Mouse (Mus musculus) forebrain, embryonic 11.5 days (tissue): ENCODE measurements around the gene Fnip1. TPM values are rescaled to one million over a fixed set of nuclear protein-coding genes. Genes with fewer than 3 reads are reported as not detected.

ENCODE experiments used
- ATAC-seq: fragments of 200-750 bp; cut with Nextera tagmentation; replicated peaks from 2 replicates; pipeline ENCODE4 v1.8.0; 2017; ENCODE audit warnings: moderate TSS enrichment; ENCODE audit not compliant: low FRiP score
- DNase-seq: peaks from one replicate; pipeline ENCODE4 v3.0.0-alpha.2; 2017; ENCODE audit warnings: low spot score
- H3K27ac ChIP-seq: fragments of 300-500 bp; sonication (generic); 2 replicates; pipeline ENCODE4 v1.5.1; 2014; ENCODE audit warnings: low read depth, low read length
- H3K27me3 ChIP-seq: fragments of 300-500 bp; sonication (generic); 2 replicates; pipeline ENCODE4 v1.6.1; 2014; ENCODE audit warnings: mild to moderate bottlenecking, low read length, mixed read lengths; ENCODE audit not compliant: control insufficient read depth, insufficient read depth
- H3K36me3 ChIP-seq: fragments of 300-500 bp; sonication (generic); 2 replicates; pipeline ENCODE4 v1.6.1; 2014; ENCODE audit warnings: mild to moderate bottlenecking, low read length, moderate library complexity, mixed read lengths; ENCODE audit not compliant: control insufficient read depth, insufficient read depth
- H3K4me1 ChIP-seq: fragments of 300-500 bp; sonication (generic); replicated peaks from 2 replicates; pipeline ENCODE4 v1.6.1; 2014; ENCODE audit warnings: low read length, mixed read lengths; ENCODE audit not compliant: control insufficient read depth, insufficient read depth
- H3K4me2 ChIP-seq: fragments of 300-500 bp; sonication (generic); 2 replicates; pipeline ENCODE4 v1.6.1; 2014; ENCODE audit warnings: low read depth, mild to moderate bottlenecking, low read length, moderate library complexity, mixed read lengths; ENCODE audit not compliant: severe bottlenecking
- H3K4me3 ChIP-seq: fragments of 300-500 bp; sonication (generic); 2 replicates; pipeline ENCODE4 v1.5.1; 2014; ENCODE audit warnings: low read depth, low read length
- H3K9ac ChIP-seq: fragments of 300-500 bp; sonication (generic); 2 replicates; pipeline ENCODE4 v1.6.1; 2014; ENCODE audit warnings: low read length
- H3K9me3 ChIP-seq: fragments of 300-500 bp; sonication (generic); 2 replicates; pipeline ENCODE4 v1.6.1; 2016; ENCODE audit warnings: low read length, mixed read lengths; ENCODE audit not compliant: control insufficient read depth
- WGBS: fragments of 180-500 bp; shearing (Covaris S2); extraction: QIAGEN DNeasy Blood & Tissue Kit; methylation state at CpG from one replicate; pipeline ENCODE4 v1.1.7; 2014; 5-methylcytosine and 5-hydroxymethylcytosine counted together
- polyA plus RNA-seq: library from polyadenylated mRNA; unstranded; fragments of >200 nt; fragmentation: Nextera tagmentation; extraction: Ambion mirVana; gene quantifications from 2 replicates; pipeline ENCODE4 v1.2.1, GENCODE M21; 2014

Gene Fnip1
- polyA plus RNA-seq, 1 experiment from 2014 or later: 13.4 TPM

- no peaks in the 10 kb centered on the region for H3K36me3 ChIP-seq
- no peaks in the 10 kb centered on the region for H3K4me1 ChIP-seq
- ATAC-seq (no peak), DNase-seq (no peak)
- no peaks in the 10 kb centered on the region for H3K27me3 ChIP-seq
- H3K27ac ChIP-seq: no peak overlapping the region
- no peaks in the 10 kb centered on the region for H3K9me3 ChIP-seq
- 15% methylated on average over 10 of the region's 10 CpGs for whole genome bisulfite sequencing
- H3K4me2 ChIP-seq: peak overlapping the region; percentile 78
- peak overlapping the region; percentile 92 for H3K9ac ChIP-seq
- peak overlapping the region; percentile 87 for H3K4me3 ChIP-seq
Observed at GRCm38 (mm10) chr11:54523431-54524001, 85.5 kb downstream of the Fnip1 start.

- ATAC-seq (no peak), DNase-seq (no peak)
- no peak overlapping the region for H3K4me3 ChIP-seq
- H3K9me3 ChIP-seq: no peaks in the 10 kb centered on the region
- 86% methylated on average over 2 of the region's 2 CpGs for WGBS
- H3K36me3 ChIP-seq: no peaks in the 10 kb centered on the region
- H3K27ac ChIP-seq: no peak overlapping the region
- no peaks in the 10 kb centered on the region for H3K27me3 ChIP-seq
- no peaks in the 10 kb centered on the region for H3K4me1 ChIP-seq
- no peak overlapping the region for H3K9ac ChIP-seq
- H3K4me2 ChIP-seq: no peak overlapping the region
Observed at GRCm38 (mm10) chr11:54528002-54528401, 90.0 kb downstream of the Fnip1 start.

- no peaks in the 10 kb centered on the region for H3K9me3 ChIP-seq
- no peaks in the 10 kb centered on the region for H3K36me3 ChIP-seq
- DNase-seq: no peak
- H3K27ac ChIP-seq: no peak overlapping the region
- ATAC-seq: no peak
- no peak overlapping the region for H3K9ac ChIP-seq
- WGBS: 90% methylated on average over 1 of the region's 1 CpGs
- no peak overlapping the region for H3K4me3 ChIP-seq
- no peak overlapping the region for H3K4me2 ChIP-seq
- H3K4me1 ChIP-seq: no peaks in the 10 kb centered on the region
- H3K27me3 ChIP-seq: no peaks in the 10 kb centered on the region
Observed at GRCm38 (mm10) chr11:54530391-54530790, 92.4 kb downstream of the Fnip1 start.

- H3K27ac ChIP-seq: no peak overlapping the region
- no peaks in the 10 kb centered on the region for H3K36me3 ChIP-seq
- H3K27me3 ChIP-seq: no peaks in the 10 kb centered on the region
- no peak overlapping the region for H3K4me2 ChIP-seq
- no peak for ATAC-seq
- no peaks in the 10 kb centered on the region for H3K4me1 ChIP-seq
- DNase-seq: no peak
- no peak overlapping the region for H3K4me3 ChIP-seq
- WGBS: 87% methylated on average over 1 of the region's 1 CpGs
- no peak overlapping the region for H3K9ac ChIP-seq
- H3K9me3 ChIP-seq: no peaks in the 10 kb centered on the region
Observed at GRCm38 (mm10) chr11:54530916-54531315, 92.9 kb downstream of the Fnip1 start.

GRCm38 (mm10) chr11:54533834-54534233 lies 95.8 kb downstream of the Fnip1 start:
- Histone ChIP-seq H3K27ac (no peak overlapping the region), H3K36me3 (no peaks in the 10 kb centered on the region), H3K4me1 (no peaks in the 10 kb centered on the region), H3K9ac (no peak overlapping the region), H3K4me2 (no peak overlapping the region), H3K4me3 (no peak overlapping the region), H3K27me3 (no peaks in the 10 kb centered on the region), H3K9me3 (no peaks in the 10 kb centered on the region)
- ATAC-seq: no peak
- WGBS: 84% methylated on average over 2 of the region's 2 CpGs
- no peak for DNase-seq

GRCm38 (mm10) chr11:54534871-54535270 lies 96.9 kb downstream of the Fnip1 start:
- DNase-seq (peak; percentile 80), ATAC-seq (no peak)
- Histone ChIP-seq H3K27ac (no peak overlapping the region), H3K4me1 (no peaks in the 10 kb centered on the region), H3K4me2 (no peak overlapping the region), H3K4me3 (no peak overlapping the region), H3K36me3 (no peaks in the 10 kb centered on the region), H3K9ac (no peak overlapping the region), H3K27me3 (no peaks in the 10 kb centered on the region), H3K9me3 (no peaks in the 10 kb centered on the region)
- WGBS: 56% methylated on average over 6 of the region's 6 CpGs

GRCm38 (mm10) chr11:54539031-54539430 lies 101.0 kb downstream of the Fnip1 start:
- H3K27ac ChIP-seq: no peak overlapping the region
- no peak overlapping the region for H3K9ac ChIP-seq
- H3K4me3 ChIP-seq: no peak overlapping the region
- no peak overlapping the region for H3K4me2 ChIP-seq
- DNase-seq (no peak), ATAC-seq (no peak)
- no peaks in the 10 kb centered on the region for H3K9me3 ChIP-seq
- WGBS: 66% methylated on average over 2 of the region's 2 CpGs
- H3K4me1 ChIP-seq: no peaks in the 10 kb centered on the region
- no peaks in the 10 kb centered on the region for H3K36me3 ChIP-seq
- no peaks in the 10 kb centered on the region for H3K27me3 ChIP-seq

- H3K4me2 ChIP-seq: no peak overlapping the region
- H3K4me1 ChIP-seq: no peaks in the 10 kb centered on the region
- no peak for DNase-seq
- no peak overlapping the region for H3K4me3 ChIP-seq
- WGBS: 92% methylated on average over 2 of the region's 2 CpGs
- no peak overlapping the region for H3K27ac ChIP-seq
- no peak overlapping the region for H3K9ac ChIP-seq
- H3K36me3 ChIP-seq: no peaks in the 10 kb centered on the region
- H3K9me3 ChIP-seq: no peaks in the 10 kb centered on the region
- H3K27me3 ChIP-seq: no peaks in the 10 kb centered on the region
- no peak for ATAC-seq
Observed at GRCm38 (mm10) chr11:54539486-54539885, 101.5 kb downstream of the Fnip1 start.

GRCm38 (mm10) chr11:54540328-54540727 lies 102.3 kb downstream of the Fnip1 start:
- ATAC-seq (no peak), DNase-seq (no peak)
- Histone ChIP-seq H3K9me3 (no peaks in the 10 kb centered on the region), H3K27me3 (no peaks in the 10 kb centered on the region), H3K27ac (no peak overlapping the region), H3K9ac (no peak overlapping the region), H3K36me3 (no peaks in the 10 kb centered on the region), H3K4me1 (no peaks in the 10 kb centered on the region), H3K4me2 (no peak overlapping the region), H3K4me3 (no peak overlapping the region)
